Mouse (Mus musculus) MN1 (cell line): ENCODE data around the gene Hdgfl2.

Experiments used
- DNase-seq: peaks from one replicate; pipeline ENCODE4 v3.0.0-alpha.2; 2016; ENCODE audit warnings: low spot score

The Hdgfl2 gene

DNA sequence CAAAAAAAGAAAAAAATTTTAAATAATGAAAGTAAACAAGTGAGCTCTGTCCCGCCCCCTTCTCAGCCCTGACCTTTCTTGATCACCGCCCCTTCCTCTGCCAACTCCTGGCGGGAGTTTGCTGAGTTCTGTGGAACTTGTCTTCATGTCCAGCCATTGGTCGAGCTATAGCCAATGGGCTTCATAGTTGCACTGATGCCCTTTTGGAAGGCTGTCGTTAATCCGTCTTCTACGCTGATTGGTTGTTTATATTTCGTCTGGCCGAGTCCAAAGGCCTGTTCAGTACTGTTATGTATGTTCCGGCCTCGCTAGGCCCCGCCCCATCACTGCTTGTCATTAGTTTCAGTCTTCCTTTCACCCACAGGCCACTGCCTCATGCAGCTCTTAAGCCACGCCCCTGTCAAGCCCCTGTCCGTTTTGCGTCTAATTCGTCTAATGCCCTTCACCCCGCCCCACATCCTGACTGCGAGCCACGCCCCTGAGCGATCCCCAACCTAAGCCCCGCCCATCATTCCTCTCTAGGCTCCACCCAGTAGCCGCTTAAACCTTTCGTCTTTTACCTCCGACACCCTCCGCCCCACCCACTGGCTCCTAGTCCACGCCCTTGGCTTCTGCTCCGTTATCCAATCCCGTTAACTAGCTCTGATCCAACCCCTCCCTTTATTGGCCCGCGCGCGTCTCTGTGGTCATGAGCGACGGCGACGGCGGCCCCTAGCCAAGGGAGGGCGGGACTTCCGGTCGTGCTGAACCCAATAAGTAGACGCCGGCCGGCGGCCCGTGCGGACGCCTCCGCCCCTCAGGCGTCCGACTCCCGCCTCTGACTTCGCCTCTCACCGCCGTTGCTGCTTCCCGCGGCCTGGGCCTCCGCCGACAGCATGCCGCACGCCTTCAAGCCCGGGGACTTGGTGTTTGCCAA lies at the start of gene Hdgfl2:
TSS of gene Hdgfl2 (plus strand) at position 755 of the 916 bp plus-strand sequence.
- DNase-seq: peak; percentile 100

GRCm38 (mm10) chr17:56030238-56030870 lies 49.1 kb upstream of the Hdgfl2 start:
- DNase-seq: no peak

- DNase-seq: peak; percentile 87
These were observed 48.5 kb upstream of the Hdgfl2 start for GRCm38 (mm10) chr17:56030919-56031318.

DNA sequence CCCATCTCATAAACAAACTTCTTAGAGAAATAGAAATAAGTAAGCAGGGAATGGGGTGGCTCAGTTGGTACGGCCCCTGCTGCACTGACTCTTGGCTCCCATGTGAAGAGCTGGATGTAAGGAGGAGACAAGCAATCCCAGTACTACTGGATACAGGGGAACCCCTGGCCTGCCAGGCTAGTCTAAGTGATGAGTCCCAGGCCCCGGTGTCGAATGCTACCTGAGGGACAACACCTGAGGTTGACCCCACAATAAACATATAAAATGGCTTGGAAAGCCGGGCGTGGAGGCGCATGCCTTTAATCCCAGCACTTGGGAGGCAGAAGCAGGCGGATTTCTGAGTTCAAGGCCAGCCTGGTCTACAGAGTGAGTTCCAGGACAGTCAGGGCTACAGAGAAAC lies 48.0 kb upstream of the Hdgfl2 start:
- no peak for DNase-seq

DNA sequence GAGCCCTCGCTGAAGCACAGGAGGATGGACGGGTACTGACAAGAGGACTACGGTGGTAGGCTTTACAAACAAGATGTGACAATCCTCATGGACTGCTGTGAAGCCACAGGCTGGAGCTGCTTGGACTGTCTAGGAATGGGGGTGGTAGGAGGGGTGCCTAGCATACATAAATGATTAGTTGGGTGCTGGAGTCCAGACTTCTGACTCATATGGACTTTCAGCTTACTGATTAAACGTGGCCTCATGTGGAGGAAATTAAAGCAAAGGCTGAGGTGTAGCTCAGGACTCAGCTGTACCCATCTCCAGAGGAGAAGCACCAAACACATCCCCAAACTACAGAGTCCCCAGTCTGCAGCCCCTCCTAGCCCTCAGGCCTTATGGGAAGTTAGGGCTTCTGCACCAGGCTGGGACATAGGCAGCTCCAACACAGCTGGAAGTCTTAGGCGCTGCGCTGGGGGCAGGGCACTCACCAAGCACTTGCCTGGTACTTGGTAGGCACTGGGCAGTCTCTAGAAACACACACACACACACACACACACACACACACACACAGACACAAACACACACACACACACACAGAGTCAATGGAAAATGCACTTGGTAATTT lies 47.2 kb upstream of the Hdgfl2 start:
- DNase-seq: no peak

DNA sequence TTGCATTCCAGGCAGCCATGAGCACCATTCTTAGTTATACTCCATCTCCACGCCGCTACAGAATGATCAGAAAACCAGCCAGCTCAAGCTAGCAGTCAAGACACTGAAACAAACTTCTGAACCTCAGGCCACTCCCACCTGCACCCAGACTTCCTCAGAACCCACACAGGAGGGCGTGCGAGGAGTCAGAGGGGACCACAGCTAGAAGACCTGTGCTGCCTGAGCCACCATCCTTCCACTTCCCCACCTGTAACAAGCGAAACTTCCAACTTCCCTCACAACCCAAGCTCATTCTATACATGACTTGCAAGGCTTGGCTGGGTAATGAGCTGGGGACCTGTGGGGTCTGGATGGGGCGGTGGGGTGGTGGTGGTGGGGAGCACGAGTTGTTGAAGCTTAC lies 46.6 kb upstream of the Hdgfl2 start:
- no peak for DNase-seq

DNA sequence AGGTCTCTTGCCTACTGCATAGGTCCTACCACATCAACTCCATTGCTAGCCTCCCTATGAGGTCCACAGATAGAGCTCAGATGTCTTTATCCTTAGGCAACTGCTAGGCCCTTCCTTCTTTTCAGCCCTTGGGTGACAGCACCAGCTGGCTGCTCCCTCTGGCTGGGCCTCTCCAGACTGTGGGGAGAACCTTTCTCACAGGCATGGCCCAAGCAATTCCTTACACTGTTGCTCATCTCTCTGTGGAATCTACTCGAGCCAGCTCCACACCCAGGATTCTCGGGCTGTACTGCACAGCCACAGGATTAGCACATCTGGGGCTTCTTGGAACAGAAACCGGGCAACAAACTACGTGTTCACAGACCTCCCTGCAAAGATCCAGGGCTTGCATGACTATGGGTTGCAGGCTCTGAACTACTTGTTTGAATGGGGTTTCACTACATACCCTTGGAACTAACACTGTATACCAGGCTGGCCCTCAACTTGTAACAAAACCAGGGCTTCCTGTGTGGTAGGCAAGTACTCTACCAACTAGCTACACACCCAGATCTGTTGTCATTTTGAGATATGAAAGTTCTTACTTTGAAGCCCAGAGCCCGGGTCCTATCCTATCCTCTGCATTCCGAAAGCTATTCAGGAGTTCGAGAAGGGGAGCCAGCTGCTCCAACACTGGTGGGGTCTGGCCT lies 45.3 kb upstream of the Hdgfl2 start:
- DNase-seq: no peak

DNA sequence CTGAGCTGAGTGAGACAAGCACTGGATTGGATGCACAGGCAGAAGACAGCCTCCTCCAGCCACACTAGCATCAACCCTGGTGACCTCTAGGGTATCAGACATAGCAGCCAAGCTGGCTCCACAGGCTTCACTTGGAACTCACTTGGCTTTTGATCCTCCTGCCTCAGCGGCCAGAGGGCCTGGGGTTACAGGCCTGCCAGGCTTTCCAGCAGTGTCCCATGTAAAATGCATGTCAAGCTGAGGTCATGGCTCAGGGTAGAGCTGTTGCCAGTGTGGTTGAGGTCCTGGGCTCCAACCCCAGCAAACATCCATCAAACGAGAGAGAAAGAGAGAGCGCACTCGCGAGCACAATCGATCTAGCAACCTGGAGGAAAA lies 44.7 kb upstream of the Hdgfl2 start:
- DNase-seq: no peak

DNA sequence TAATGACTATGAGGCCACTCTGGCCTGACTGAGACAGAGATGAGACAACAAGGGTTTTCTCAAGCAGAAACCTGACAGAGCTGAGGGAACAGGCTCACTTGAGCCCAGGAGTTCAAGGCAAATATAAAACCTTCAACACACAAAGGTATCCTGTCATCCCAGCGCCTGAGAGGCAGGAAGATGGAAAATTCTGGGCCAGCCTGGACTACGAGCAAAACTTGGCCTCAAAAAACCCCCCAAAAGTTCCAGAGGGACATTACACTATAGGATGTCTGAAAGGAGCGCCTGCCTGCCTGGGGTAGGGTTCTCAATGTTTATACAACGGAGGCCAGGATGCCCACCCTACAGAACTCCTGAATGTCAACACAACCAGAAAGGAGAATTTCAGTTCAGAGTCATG lies 44.2 kb upstream of the Hdgfl2 start:
- no peak for DNase-seq

DNA sequence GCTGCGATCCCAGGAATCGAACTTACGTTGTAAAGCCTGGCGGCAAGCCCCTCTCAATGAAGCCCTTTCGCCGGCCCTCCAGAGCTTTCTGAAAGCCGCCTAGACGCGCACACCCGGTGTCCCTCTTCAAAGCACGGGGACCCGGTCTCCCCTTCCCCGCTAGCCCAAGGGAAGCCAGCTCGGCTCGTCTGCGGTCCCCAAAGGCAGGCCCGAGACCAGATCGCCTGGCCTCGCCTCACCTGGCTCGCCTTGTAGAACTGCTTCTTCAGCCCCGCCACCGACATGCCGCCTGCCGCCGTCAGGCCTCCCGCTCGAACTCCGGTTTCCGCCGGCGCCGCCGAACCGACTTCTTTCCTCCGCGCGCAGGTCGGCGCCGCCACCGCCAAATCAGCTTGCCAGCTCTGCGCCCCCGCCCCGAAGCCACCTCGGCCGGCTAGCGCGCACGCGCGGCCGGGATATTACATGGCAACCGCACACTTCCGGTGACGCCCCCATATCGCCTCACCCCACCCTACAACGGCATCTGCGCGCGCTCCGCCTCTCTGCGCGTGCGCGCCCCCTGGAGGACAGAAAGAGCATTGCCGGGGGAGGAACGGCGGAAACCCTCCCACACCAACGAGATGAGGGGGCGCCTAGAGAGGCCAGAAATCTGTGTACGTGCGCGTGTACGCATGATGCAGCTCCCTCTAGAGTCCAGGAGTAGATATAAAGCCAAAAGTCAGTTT lies 43.1 kb upstream of the Hdgfl2 start, which contains the start of gene Sh3gl1:
TSS of gene Sh3gl1 (minus strand) at position 460 of the 725 bp plus-strand sequence.
- DNase-seq: peak; percentile 99

- DNase-seq: no peak
These were observed 42.5 kb upstream of the Hdgfl2 start for GRCm38 (mm10) chr17:56036901-56037287.

- peak; percentile 69 for DNase-seq
These were observed 40.7 kb upstream of the Hdgfl2 start for GRCm38 (mm10) chr17:56038583-56039261.

- no peak for DNase-seq
These were observed 40.1 kb upstream of the Hdgfl2 start for GRCm38 (mm10) chr17:56039345-56039744.

- peak; percentile 100 for DNase-seq
These were observed 39.2 kb upstream of the Hdgfl2 start, which contains the start of gene Chaf1a for GRCm38 (mm10) chr17:56040030-56040856. Gene Chaf1a, plus strand, starts transcription at chr17:56040439.

GRCm38 (mm10) chr17:56040857-56041163 lies 38.6 kb upstream of the Hdgfl2 start:
- DNase-seq: peak; percentile 44

DNA sequence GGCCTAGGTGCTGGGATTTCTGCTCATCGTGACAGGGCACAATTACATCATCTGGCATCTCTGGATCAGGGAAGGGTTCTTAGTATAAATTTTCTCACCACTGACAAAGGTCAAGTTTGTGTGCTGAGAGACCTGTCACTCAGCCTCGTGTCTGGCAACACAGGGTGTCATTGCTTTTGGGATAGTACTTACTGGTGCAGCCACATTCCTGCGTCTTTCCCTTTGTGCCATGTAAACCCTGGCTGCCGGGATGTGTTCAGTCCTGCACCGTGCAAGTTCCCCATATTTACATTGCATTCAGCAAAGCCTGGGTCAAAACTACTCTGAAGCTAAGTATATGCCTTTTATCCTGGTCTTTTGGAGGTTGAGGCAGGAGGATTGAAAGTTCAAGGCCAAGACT lies 28.1 kb upstream of the Hdgfl2 start:
- DNase-seq: no peak

GRCm38 (mm10) chr17:56054938-56055337 lies 24.5 kb upstream of the Hdgfl2 start:
- DNase-seq: no peak

- DNase-seq: peak; percentile 79
These were observed 23.3 kb upstream of the Hdgfl2 start for GRCm38 (mm10) chr17:56055945-56056678.

GRCm38 (mm10) chr17:56057381-56058120 lies 21.9 kb upstream of the Hdgfl2 start:
- no peak for DNase-seq
